Mouse (Mus musculus): ENCODE measurements at regions not wholly inside any gene's neighbourhood (a gene's known extent, or its start where the extent isn't known, plus 50 kb on each side); places are given as distances from the start of the nearest gene placed in this dataset.

DNA sequence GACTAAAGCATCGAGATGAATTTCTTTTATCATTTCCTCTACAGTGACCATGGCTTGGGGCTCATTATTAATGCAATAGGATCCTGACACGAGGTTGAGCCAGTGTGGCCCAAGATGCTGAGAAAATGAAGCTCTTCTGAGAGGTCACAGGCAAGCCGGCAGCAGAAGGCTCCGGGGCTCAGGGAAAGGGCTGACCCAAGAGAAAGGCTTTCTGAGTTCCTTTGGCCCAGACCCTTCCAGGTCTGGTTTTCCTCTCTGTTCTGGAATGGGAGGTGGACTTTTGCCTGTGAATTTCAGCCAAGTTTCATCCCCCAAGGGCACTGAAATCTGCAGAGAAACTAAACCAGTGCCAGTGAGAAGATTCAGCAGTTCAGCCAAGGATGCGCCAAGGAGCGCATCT is 145.7 kb upstream of the Slc38a2 start:
- Histone ChIP-seq H3K4me2 (no peak overlapping the region), H3K27me3 (no peaks in the 10 kb centered on the region), H3K4me1 (no peaks in the 10 kb centered on the region; the same call in 1 of the 2 replicates), H3K36me3 (no peaks in the 10 kb centered on the region), H3K27ac (no peak overlapping the region), H3K9me3 (no peaks in the 10 kb centered on the region), H3K9ac (no peak overlapping the region), H3K4me3 (no peak overlapping the region)
- ATAC-seq (ENCODE audit: insufficient number of reproducible peaks, insufficient read depth, low FRiP score, low TSS enrichment, low read depth): no peak
- WGBS: 80% methylated on average over 6 of the region's 6 CpGs

DNA sequence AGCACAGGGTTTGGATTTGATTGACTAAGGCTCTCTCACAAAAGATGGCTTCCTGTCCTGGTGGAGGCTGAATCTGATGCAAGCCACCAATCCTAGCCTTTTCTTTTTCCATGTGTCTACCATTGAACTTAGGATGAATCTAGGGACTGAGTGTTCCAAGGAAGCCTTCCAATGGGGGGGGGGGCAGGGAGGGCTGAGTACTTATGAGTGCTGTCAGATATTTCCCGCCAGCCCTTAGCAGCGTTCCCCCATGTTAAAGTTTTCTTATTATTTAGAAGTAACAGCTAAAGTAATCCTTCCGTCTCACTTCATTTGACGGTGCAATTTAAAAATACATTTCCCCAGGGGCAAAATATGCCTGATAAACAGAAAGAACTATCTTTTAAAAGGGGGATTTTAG is 144.8 kb upstream of the Slc38a2 start:
- Histone ChIP-seq H3K4me3 (no peak overlapping the region), H3K4me2 (no peak overlapping the region), H3K36me3 (no peaks in the 10 kb centered on the region), H3K9me3 (no peaks in the 10 kb centered on the region), H3K27me3 (no peaks in the 10 kb centered on the region), H3K4me1 (no peaks in the 10 kb centered on the region; the same call in 1 of the 2 replicates), H3K27ac (no peak overlapping the region), H3K9ac (no peak overlapping the region)
- 67% methylated on average over 4 of the region's 4 CpGs for WGBS
- ATAC-seq (ENCODE audit: insufficient number of reproducible peaks, insufficient read depth, low FRiP score, low TSS enrichment, low read depth): no peak

DNA sequence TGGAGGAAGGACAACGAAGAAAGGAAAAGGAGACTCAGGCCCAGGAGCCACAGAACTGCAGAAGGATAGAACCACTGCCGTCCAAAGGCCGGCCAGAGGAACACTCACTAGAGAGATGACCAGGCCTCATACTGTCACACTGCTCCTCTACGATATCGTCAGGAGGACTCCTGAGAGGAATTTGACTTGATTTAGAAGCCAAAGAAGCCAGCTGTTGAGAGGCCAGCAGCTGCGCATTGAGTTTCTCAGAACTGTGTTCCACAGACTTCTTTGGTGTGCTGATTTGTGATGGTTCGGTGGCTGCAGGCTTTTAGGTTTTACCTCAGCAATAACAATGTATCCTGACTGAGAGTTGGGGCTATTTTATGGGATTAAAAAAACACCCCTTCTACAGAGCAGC is 144.1 kb upstream of the Slc38a2 start:
- H3K36me3 ChIP-seq: no peaks in the 10 kb centered on the region
- H3K27me3 ChIP-seq: no peaks in the 10 kb centered on the region
- WGBS: 86% methylated on average over 7 of the region's 7 CpGs
- no peak overlapping the region for H3K4me2 ChIP-seq
- H3K4me1 ChIP-seq: no peaks in the 10 kb centered on the region; the same call in 1 of the 2 replicates
- no peak overlapping the region for H3K27ac ChIP-seq
- no peak for ATAC-seq (ENCODE audit: insufficient number of reproducible peaks, insufficient read depth, low FRiP score, low TSS enrichment, low read depth)
- H3K9me3 ChIP-seq: no peaks in the 10 kb centered on the region
- no peak overlapping the region for H3K4me3 ChIP-seq
- H3K9ac ChIP-seq: no peak overlapping the region

DNA sequence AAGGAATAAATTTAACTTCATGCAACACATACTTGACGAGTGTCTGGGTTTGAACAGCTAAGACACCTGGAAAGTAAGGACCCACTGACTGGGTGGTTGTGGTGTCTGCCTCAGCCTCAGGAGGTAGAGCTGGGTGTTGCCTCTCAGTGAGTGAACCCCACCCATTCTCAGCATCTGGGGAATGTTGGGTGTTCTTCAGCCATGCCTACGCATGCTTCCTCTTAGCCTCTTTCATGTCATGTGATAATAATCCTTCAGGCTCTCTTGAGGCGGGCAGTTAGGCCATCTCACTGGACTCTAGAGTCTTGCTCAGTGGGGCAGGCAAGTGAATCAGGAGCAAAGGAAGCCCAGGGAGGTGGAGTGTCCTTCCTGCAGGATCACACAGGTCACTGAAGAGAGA is 143.4 kb upstream of the Slc38a2 start:
- ATAC-seq (ENCODE audit: insufficient number of reproducible peaks, insufficient read depth, low FRiP score, low TSS enrichment, low read depth): no peak
- no peaks in the 10 kb centered on the region for H3K9me3 ChIP-seq

DNA sequence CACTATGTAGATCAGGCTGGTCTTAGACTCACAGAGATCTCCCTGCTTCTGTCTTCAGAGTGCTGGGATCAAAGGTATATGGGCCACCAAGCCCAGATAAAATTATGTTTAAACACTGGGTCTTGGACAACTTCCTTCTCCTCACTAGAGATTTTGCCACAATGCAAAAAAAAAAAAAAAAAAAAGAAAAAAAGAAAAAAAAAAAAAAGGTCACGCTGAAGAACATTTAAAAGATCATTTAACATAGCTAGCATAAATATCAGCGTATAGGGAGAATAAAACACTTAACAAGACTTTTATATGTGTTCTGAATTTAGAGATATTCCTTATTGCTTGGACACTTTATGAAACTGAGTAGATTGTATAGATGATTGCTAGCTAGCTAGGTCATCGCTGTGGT is 137.1 kb upstream of the Slc38a2 start:
- no peak for ATAC-seq (ENCODE audit: insufficient number of reproducible peaks, insufficient read depth, low FRiP score, low TSS enrichment, low read depth)

More for the DNA sequence above, 143.4 kb upstream of the Slc38a2 start:
- H3K4me2 ChIP-seq: no peak overlapping the region
- no peaks in the 10 kb centered on the region for H3K36me3 ChIP-seq
- H3K27me3 ChIP-seq: no peaks in the 10 kb centered on the region
- no peaks in the 10 kb centered on the region; the same call in 1 of the 2 replicates for H3K4me1 ChIP-seq
- H3K4me3 ChIP-seq: no peak overlapping the region
- WGBS: 78% methylated on average over 3 of the region's 3 CpGs
- H3K9ac ChIP-seq: no peak overlapping the region
- H3K27ac ChIP-seq: no peak overlapping the region

DNA sequence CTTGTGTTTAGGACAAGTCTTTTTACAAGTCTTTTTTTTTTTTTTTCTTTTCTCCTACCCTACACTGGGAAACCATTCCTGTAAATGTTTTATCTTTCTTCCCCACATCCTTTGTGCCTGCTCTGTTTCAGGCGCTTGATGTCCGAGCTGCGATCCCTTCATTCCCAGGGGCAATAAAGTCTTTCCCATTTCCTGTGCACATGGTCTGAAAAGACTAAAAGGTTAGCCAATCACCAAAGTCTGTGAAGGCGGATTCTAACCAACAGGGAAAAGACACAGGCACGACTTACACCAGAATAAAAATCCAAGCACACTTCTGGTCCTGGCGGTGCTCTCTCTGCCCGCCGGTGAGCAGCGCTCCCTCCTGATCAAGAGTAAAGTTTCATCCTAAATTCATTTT is 135.3 kb upstream of the Slc38a2 start:
- Histone ChIP-seq H3K27me3 (no peaks in the 10 kb centered on the region), H3K27ac (no peak overlapping the region), H3K4me1 (peaks cover 4% of the 10 kb centered on the region; the same call in 1 of the 2 replicates), H3K9ac (no peak overlapping the region), H3K36me3 (no peaks in the 10 kb centered on the region), H3K4me2 (no peak overlapping the region), H3K9me3 (no peaks in the 10 kb centered on the region), H3K4me3 (no peak overlapping the region)
- WGBS: 59% methylated on average over 9 of the region's 9 CpGs
- ATAC-seq (ENCODE audit: insufficient number of reproducible peaks, insufficient read depth, low FRiP score, low TSS enrichment, low read depth): no peak

More for the DNA sequence above, 137.1 kb upstream of the Slc38a2 start:
- Histone ChIP-seq H3K9me3 (no peaks in the 10 kb centered on the region), H3K27me3 (no peaks in the 10 kb centered on the region), H3K27ac (no peak overlapping the region), H3K4me3 (no peak overlapping the region), H3K4me2 (no peak overlapping the region), H3K36me3 (no peaks in the 10 kb centered on the region), H3K4me1 (no peaks in the 10 kb centered on the region), H3K9ac (no peak overlapping the region)
- WGBS: 92% methylated on average over 3 of the region's 3 CpGs

DNA sequence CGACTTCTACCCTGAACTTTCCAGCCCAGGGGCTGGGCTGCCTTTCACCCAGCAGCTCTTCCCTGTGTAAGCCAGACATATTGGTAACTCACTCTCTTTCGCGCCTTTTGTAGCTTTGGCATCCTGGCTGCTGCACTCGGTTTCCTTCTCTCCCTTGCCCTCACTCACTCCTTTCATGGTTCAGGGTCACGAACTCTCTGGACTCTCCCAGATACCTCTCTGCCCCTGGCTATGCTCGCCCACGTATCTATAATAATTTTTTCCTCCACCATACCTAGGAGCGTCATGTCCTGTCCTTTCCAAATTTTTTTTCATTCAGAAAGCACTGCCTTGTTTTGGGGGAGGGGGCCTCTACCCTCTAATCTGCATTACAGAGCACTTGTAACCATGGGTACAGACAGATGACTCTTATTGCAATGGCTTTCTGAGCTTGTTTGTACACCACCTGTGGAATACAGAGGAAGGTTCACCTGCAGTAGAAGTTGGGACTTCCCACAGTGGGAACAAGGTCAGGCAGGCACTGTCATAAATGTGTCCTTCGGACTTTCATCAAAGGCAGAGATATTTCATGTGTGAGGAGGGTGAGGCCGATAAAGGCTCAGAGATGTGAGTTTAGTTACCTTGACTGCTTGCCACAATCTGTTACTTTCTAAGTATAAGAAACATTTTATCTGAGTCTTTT is 134.8 kb upstream of the Slc38a2 start:
- 76% methylated on average over 10 of the region's 10 CpGs for WGBS

DNA sequence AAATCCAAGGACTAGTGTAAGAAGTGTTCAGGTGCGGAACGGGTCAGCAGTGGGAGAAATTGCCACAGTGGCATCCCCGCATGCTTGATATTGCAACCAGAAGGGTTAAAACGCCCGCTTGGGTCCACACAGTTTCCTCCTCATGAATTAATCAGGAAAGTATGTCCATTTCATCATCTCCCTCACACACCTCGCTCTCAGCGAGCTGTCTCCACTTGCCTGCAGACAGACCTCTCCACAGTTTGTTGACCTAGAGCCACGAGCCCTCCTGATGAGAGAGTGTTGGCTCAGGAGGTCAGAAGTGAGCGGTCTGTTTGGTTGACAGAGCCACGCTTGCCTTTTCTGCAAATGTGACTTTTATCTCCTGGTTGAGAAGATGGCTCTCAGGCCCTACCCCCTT is 132.9 kb upstream of the Slc38a2 start:
- Histone ChIP-seq H3K27me3 (no peaks in the 10 kb centered on the region), H3K4me1 (peaks cover 5% of the 10 kb centered on the region; the same call in 1 of the 2 replicates), H3K4me2 (no peak overlapping the region), H3K27ac (no peak overlapping the region), H3K4me3 (no peak overlapping the region), H3K9me3 (no peaks in the 10 kb centered on the region), H3K36me3 (no peaks in the 10 kb centered on the region), H3K9ac (no peak overlapping the region)
- 80% methylated on average over 10 of the region's 10 CpGs for WGBS
- no peak for ATAC-seq (ENCODE audit: insufficient number of reproducible peaks, insufficient read depth, low FRiP score, low TSS enrichment, low read depth)

More for the DNA sequence above, 134.8 kb upstream of the Slc38a2 start:
- no peak overlapping the region for H3K4me3 ChIP-seq
- no peak overlapping the region for H3K27ac ChIP-seq
- no peaks in the 10 kb centered on the region for H3K27me3 ChIP-seq
- H3K4me1 ChIP-seq: peaks cover 5% of the 10 kb centered on the region; the same call in 1 of the 2 replicates
- ATAC-seq (ENCODE audit: insufficient number of reproducible peaks, insufficient read depth, low FRiP score, low TSS enrichment, low read depth): no peak
- no peak overlapping the region for H3K9ac ChIP-seq
- no peaks in the 10 kb centered on the region for H3K9me3 ChIP-seq
- H3K36me3 ChIP-seq: no peaks in the 10 kb centered on the region
- H3K4me2 ChIP-seq: no peak overlapping the region

DNA sequence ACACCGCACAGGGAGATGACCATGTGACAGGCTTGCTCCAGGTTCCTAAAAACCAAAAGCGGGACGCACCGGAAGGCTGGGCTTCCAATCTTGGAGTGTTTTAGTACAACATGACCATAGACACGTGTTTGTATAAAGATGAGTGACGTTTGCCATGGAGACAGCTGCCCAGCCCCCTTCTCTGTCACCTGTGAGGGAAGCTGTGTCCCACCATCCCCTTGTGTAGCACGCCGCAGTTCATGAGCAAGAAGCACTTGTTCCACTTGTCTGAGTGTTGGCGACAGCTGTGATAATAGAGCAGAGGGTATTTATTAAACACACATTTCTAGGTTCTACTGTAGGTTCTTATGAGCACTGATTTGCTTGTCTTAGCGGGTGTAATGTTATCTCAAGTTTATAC is 131.7 kb upstream of the Slc38a2 start:
- Histone ChIP-seq H3K9me3 (no peaks in the 10 kb centered on the region), H3K4me3 (no peak overlapping the region), H3K27me3 (no peaks in the 10 kb centered on the region), H3K4me1 (peaks cover 5% of the 10 kb centered on the region; the same call in 1 of the 2 replicates), H3K9ac (no peak overlapping the region), H3K36me3 (no peaks in the 10 kb centered on the region), H3K4me2 (no peak overlapping the region), H3K27ac (no peak overlapping the region)
- WGBS: 87% methylated on average over 10 of the region's 10 CpGs
- ATAC-seq (ENCODE audit: insufficient number of reproducible peaks, insufficient read depth, low FRiP score, low TSS enrichment, low read depth): no peak

DNA sequence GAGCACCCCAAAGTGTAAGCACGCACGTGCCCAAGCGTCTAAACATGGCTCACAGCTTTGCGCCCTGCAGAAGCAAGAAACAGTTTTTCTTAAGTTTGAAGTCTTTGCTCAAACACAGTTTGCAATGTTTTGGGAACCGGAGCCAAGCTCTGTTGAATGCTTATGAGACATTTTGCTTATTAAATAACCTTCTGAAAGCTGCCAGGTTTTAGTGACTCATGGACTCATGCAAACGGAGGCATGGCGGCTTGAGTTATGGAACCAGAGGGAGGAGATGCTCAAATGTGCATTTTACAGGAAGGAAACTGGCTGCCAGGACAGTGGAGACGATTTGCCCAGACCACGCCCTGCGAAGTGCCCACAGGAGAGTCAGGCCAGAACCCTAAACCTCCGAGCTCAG is 131.0 kb upstream of the Slc38a2 start:
- H3K27ac ChIP-seq: no peak overlapping the region
- H3K4me2 ChIP-seq: no peak overlapping the region
- WGBS: 84% methylated on average over 11 of the region's 11 CpGs
- H3K27me3 ChIP-seq: no peaks in the 10 kb centered on the region
- H3K36me3 ChIP-seq: no peaks in the 10 kb centered on the region
- H3K4me1 ChIP-seq: peaks cover 5% of the 10 kb centered on the region; the same call in 1 of the 2 replicates
- no peaks in the 10 kb centered on the region for H3K9me3 ChIP-seq
- no peak overlapping the region for H3K9ac ChIP-seq
- ATAC-seq (ENCODE audit: insufficient number of reproducible peaks, insufficient read depth, low FRiP score, low TSS enrichment, low read depth): no peak
- no peak overlapping the region for H3K4me3 ChIP-seq

DNA sequence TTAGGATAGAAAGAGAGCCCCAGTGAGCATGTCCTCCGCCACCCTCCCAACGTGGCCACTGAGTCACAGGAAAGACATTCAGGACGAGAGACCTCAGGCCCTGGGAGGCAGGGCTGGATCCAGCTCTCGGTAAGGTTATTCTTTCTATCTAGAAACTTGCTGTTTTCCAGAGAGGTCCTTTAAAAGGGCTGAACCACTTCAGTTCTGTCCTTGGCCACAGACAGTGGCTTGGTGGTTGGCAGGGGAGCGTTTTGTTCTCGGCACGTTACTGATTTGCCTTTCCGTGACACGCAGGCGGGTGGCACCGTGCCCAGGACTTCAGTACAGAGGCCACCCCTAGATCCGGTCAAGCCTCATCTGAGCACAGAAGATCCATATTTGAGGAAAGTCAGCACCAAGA is 130.4 kb upstream of the Slc38a2 start:
- Histone ChIP-seq H3K4me3 (no peak overlapping the region), H3K36me3 (no peaks in the 10 kb centered on the region), H3K27me3 (no peaks in the 10 kb centered on the region), H3K27ac (no peak overlapping the region), H3K4me2 (no peak overlapping the region), H3K9me3 (no peaks in the 10 kb centered on the region), H3K9ac (no peak overlapping the region), H3K4me1 (peaks cover 5% of the 10 kb centered on the region; the same call in 1 of the 2 replicates)
- no peak for ATAC-seq (ENCODE audit: insufficient number of reproducible peaks, insufficient read depth, low FRiP score, low TSS enrichment, low read depth)
- WGBS: 89% methylated on average over 12 of the region's 12 CpGs

DNA sequence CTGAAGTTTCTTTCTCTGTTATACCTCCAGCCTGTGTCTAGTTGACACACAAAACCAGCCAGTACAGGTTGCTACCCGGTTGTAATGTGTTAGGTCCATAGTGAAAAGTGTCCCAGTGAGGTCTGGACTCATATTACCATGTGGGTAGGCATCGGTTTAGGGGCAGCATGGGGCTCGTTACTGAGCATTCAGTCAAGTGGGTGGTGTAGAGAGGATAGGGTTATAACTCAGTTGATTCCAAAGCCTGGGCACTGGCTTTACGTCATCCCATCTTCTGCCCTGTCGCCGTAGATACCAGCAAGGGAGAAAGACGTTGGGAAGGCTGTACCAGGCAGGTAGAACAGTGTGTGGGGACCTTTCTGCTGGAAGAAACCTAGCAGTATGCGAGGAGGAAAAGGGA is 129.2 kb upstream of the Slc38a2 start:
- no peaks in the 10 kb centered on the region for H3K27me3 ChIP-seq
- peaks cover 5% of the 10 kb centered on the region; the same call in 1 of the 2 replicates for H3K4me1 ChIP-seq
- H3K27ac ChIP-seq: no peak overlapping the region
- no peak overlapping the region for H3K4me2 ChIP-seq
- no peak for ATAC-seq (ENCODE audit: insufficient number of reproducible peaks, insufficient read depth, low FRiP score, low TSS enrichment, low read depth)
- H3K9me3 ChIP-seq: no peaks in the 10 kb centered on the region
- H3K9ac ChIP-seq: no peak overlapping the region
- H3K36me3 ChIP-seq: no peaks in the 10 kb centered on the region
- no peak overlapping the region for H3K4me3 ChIP-seq
- WGBS: 86% methylated on average over 8 of the region's 8 CpGs

All from embryonic facial prominence, embryonic 13.5 days (tissue).